Mouse (Mus musculus) liver, adult 2 months (tissue): ENCODE data around the gene Fam13a. TPM values are rescaled to one million over a fixed set of nuclear protein-coding genes. Genes with fewer than 3 reads are reported as not detected.

Experiments used
- DNase-seq: peaks from one replicate; pipeline ENCODE4 v3.0.0-alpha.2; 2011; ENCODE audit warnings: low read depth, low spot score; ENCODE audit errors: extremely low read depth
- H3K27ac ChIP-seq: fragments of 200-500 bp; replicated peaks from 2 replicates; pipeline ENCODE4 v1.5.1; 2012; ENCODE audit warnings: low read depth, mild to moderate bottlenecking, control low read depth, inconsistent platforms, low read length; ENCODE audit not compliant: insufficient read depth
- H3K27me3 ChIP-seq: fragments of 200-500 bp; 2 replicates; pipeline ENCODE4 v1.6.1; 2012; ENCODE audit warnings: mild to moderate bottlenecking, moderate library complexity, low read length, inconsistent platforms; ENCODE audit not compliant: control insufficient read depth, insufficient read depth
- H3K36me3 ChIP-seq: fragments of 200-500 bp; 2 replicates; pipeline ENCODE4 v1.6.1; 2012; ENCODE audit warnings: low read length, inconsistent platforms; ENCODE audit not compliant: control insufficient read depth, insufficient read depth
- H3K4me1 ChIP-seq: fragments of 200-500 bp; 2 replicates; pipeline ENCODE4 v1.6.1; 2011; ENCODE audit warnings: low read length; ENCODE audit not compliant: control insufficient read depth, insufficient read depth
- H3K4me3 ChIP-seq: fragments of 200-500 bp; 2 replicates; pipeline ENCODE4 v1.5.1; 2011; ENCODE audit warnings: low read depth, mild to moderate bottlenecking, control low read depth, low read length, moderate library complexity; ENCODE audit not compliant: insufficient read depth
- H3K79me2 ChIP-seq: fragments of 200-500 bp; 2 replicates; pipeline ENCODE4 v1.6.1; 2012; ENCODE audit warnings: inconsistent platforms, mild to moderate bottlenecking, low read length, moderate library complexity; ENCODE audit not compliant: control insufficient read depth, insufficient read depth
- H3K9ac ChIP-seq: fragments of 200-500 bp; 2 replicates; pipeline ENCODE4 v1.6.1; 2012; ENCODE audit warnings: low read depth, mild to moderate bottlenecking, control low read depth, inconsistent platforms, low read length
- CTCF ChIP-seq: fragments of 200-500 bp; IDR thresholded peaks from 2 replicates; pipeline ENCODE4 v1.5.1; 2011; ENCODE audit warnings: low read depth, low read length, control low read depth
- POLR2A ChIP-seq: fragments of 200-500 bp; IDR thresholded peaks from 2 replicates; pipeline ENCODE4 v1.6.1; 2011; ENCODE audit warnings: low read length, control low read depth; ENCODE audit not compliant: insufficient read depth; ENCODE audit errors: extremely low read depth
- WGBS: fragments of 180-500 bp; shearing (Covaris S2); methylation state at CpG from one replicate; pipeline ENCODE4 v1.1.7; 2018; 5-methylcytosine and 5-hydroxymethylcytosine counted together
- polyA plus RNA-seq: library from polyadenylated mRNA; depleted of rRNA; stranded (reverse); fragments of >200 nt; gene quantifications from 2 replicates; pipeline ENCODE4 v1.2.3, GENCODE M21; 2012
- total RNA-seq: library from RNA; depleted of rRNA; stranded (reverse); fragments of >200 nt; gene quantifications from 2 replicates; pipeline ENCODE4 v1.2.3, GENCODE M21; 2014

Fam13a gene
- total and polyA plus RNA-seq, 2 experiments = 3.4 to 42.5 TPM

DNA sequence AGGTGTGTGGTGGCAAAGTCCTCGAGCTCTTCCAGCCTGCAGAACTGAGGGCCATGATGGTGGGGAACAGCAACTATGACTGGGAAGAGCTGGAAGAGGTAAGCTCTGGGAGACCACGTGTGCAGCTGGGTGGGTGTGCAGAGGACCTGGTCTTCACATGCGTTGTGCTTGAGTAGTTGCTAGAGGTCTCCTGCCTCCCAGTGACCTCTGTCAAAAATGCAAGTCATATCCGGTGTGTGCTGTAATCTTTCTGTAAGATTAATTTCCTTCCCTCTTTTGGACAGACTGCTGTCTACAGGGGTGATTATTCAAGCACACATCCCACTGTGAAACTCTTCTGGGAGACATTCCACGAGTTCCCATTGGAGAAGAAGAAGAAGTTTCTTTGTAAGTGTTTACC, 107.9 kb downstream of the Fam13a start:
- Histone ChIP-seq H3K4me1 (no peaks in the 10 kb centered on the region), H3K4me3 (no peak overlapping the region), H3K27me3 (no peaks in the 10 kb centered on the region), H3K9ac (no peak overlapping the region), H3K79me2 (no peaks in the 10 kb centered on the region), H3K27ac (no peak overlapping the region), H3K36me3 (peaks cover 12% of the 10 kb centered on the region)
- TF ChIP-seq POLR2A (no peak), CTCF (no peak)
- 74% methylated on average over 5 of the region's 5 CpGs for WGBS
- DNase-seq = no peak

GRCm38 (mm10) chr6:58913971-58914370, 110.4 kb downstream of the Fam13a start:
- WGBS = 89% methylated on average over 5 of the region's 5 CpGs
- Histone ChIP-seq H3K4me3 (no peak overlapping the region), H3K27ac (no peak overlapping the region), H3K36me3 (peaks cover 10% of the 10 kb centered on the region), H3K79me2 (no peaks in the 10 kb centered on the region), H3K27me3 (no peaks in the 10 kb centered on the region), H3K9ac (no peak overlapping the region), H3K4me1 (no peaks in the 10 kb centered on the region)
- TF ChIP-seq CTCF (no peak), POLR2A (no peak)
- DNase-seq = no peak

DNA sequence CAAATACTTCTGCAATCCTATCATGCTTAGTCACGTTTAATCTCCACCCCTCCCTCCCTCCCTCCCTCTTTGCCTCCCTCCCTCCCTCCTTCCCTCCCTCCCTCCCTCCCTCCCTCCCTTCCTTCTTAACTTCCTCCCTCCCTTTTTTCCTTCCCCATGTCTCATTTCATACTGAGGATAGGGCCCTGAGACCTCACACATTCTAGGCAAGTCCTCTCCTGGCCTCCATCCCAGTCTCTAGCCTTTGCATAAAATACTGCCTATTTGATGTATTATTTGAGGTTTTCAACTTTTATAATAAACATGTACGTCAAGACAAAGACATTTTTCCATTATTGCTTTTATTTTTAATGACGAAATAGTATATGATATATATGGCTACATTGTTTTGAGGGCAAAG, 110.8 kb downstream of the Fam13a start:
- Histone ChIP-seq H3K27ac (no peak overlapping the region), H3K36me3 (peaks cover 7% of the 10 kb centered on the region; the same call in 1 of the 2 replicates), H3K79me2 (no peaks in the 10 kb centered on the region), H3K27me3 (no peaks in the 10 kb centered on the region), H3K4me3 (no peak overlapping the region), H3K4me1 (no peaks in the 10 kb centered on the region), H3K9ac (no peak overlapping the region)
- 83% methylated on average over 3 of the region's 3 CpGs for WGBS
- DNase-seq = no peak
- TF ChIP-seq POLR2A (no peak), CTCF (no peak)

- Histone ChIP-seq H3K27ac (no peak overlapping the region), H3K79me2 (no peaks in the 10 kb centered on the region), H3K9ac (no peak overlapping the region), H3K4me1 (no peaks in the 10 kb centered on the region), H3K36me3 (peaks cover 6% of the 10 kb centered on the region; the same call in 1 of the 2 replicates), H3K4me3 (no peak overlapping the region), H3K27me3 (no peaks in the 10 kb centered on the region)
- WGBS = 75% methylated on average over 5 of the region's 5 CpGs
- DNase-seq = peak; percentile 31
- TF ChIP-seq CTCF (no peak), POLR2A (no peak)
Observed at GRCm38 (mm10) chr6:58912842-58913241, 111.5 kb downstream of the Fam13a start.

DNA sequence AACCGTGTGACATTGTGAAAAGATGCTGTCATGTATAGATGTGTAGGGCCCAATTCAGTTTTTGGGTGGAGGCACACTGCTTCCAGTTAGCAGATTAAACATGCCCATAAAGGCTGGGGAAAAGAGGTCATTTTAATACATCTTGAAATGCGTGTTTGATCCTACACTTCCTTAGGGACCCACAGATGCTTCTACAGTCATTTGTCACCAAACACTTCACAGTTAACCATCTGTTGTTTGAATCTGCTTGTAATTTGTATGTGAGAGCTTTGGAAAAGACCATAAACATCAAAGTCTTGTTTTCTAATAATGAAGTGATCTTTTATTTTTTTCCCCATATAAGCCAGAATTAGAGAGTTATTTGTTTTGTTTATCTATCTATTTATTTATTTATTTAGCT, 116.6 kb downstream of the Fam13a start:
- TF ChIP-seq CTCF (no peak), POLR2A (no peak)
- whole genome bisulfite sequencing = 99% methylated on average over 2 of the region's 2 CpGs
- no peaks in the 10 kb centered on the region for H3K4me1 ChIP-seq

GRCm38 (mm10) chr6:58907336-58907735, 117.0 kb downstream of the Fam13a start:
- DNase-seq = no peak
- TF ChIP-seq POLR2A (no peak), CTCF (no peak)
- H3K9ac ChIP-seq = no peak overlapping the region
- H3K27me3 ChIP-seq = no peaks in the 10 kb centered on the region
- WGBS = 97% methylated on average over 8 of the region's 8 CpGs
- H3K27ac ChIP-seq = no peak overlapping the region
- H3K4me1 ChIP-seq = no peaks in the 10 kb centered on the region
- H3K36me3 ChIP-seq = peaks cover 2% of the 10 kb centered on the region; the same call in 1 of the 2 replicates
- no peaks in the 10 kb centered on the region for H3K79me2 ChIP-seq
- no peak overlapping the region for H3K4me3 ChIP-seq

More for the DNA sequence above, 116.6 kb downstream of the Fam13a start:
- no peaks in the 10 kb centered on the region for H3K79me2 ChIP-seq
- H3K4me3 ChIP-seq = no peak overlapping the region
- H3K27ac ChIP-seq = no peak overlapping the region
- H3K27me3 ChIP-seq = no peaks in the 10 kb centered on the region
- no peak for DNase-seq
- peaks cover 2% of the 10 kb centered on the region; the same call in 1 of the 2 replicates for H3K36me3 ChIP-seq
- H3K9ac ChIP-seq = no peak overlapping the region

GRCm38 (mm10) chr6:58906852-58907261, 117.5 kb downstream of the Fam13a start, which contains the start of gene Nap1l5:
TSS of gene Nap1l5 (minus strand) at chr6:58907076.
- H3K4me3 ChIP-seq = peak within 1 kb of the TSS; percentile 34; the same call in 1 of the 2 replicates
- H3K36me3 ChIP-seq = peaks cover 2% of the 10 kb centered on the region; the same call in 1 of the 2 replicates
- H3K27ac ChIP-seq = no peak within 1 kb of the TSS
- no peak within 1 kb of the TSS for H3K9ac ChIP-seq
- no peaks in the 10 kb centered on the region for H3K27me3 ChIP-seq
- no peaks in the 10 kb centered on the region for H3K4me1 ChIP-seq
- 72% methylated on average over 34 of the region's 34 CpGs for WGBS
- no peaks in the 10 kb centered on the region for H3K79me2 ChIP-seq
- no peak for TF ChIP-seq CTCF
- no peak for TF ChIP-seq POLR2A
- no peak for DNase-seq
